Mouse (Mus musculus) cerebellum, postnatal 14 days (tissue): ENCODE results near the gene Mfrp.
"Not testable (repeated sequence)": the region's sequence is repeated elsewhere in the genome, so short reads cannot be mapped to it uniquely, and the experiment has no call there.

Source experiments
- DNase-seq, 2 experiments: peaks; one replicate each; pipeline ENCODE4 v3.0.0; 2021; ENCODE audit warnings: mixed read lengths in 2 of 2

Mfrp gene

GRCm38 (mm10) chr9:44106182-44106581, 4.7 kb downstream of the Mfrp start:
- DNase-seq = peak in 1 of 2 experiments; percentile 36

GRCm38 (mm10) chr9:44106596-44106995, 5.1 kb downstream of the Mfrp start:
- DNase-seq = peak; percentile 72 to 73

- DNase-seq = peak; percentile 57 to 76
Measured at GRCm38 (mm10) chr9:44107110-44107509, 5.6 kb downstream of the Mfrp start, which contains the start of gene C1qtnf5. Gene C1qtnf5 (plus strand): TSS chr9:44107245.

- DNase-seq = peak; percentile 69 to 85
Measured at GRCm38 (mm10) chr9:44107557-44108179, 6.1 kb downstream of the Mfrp start.

- peak; percentile 28 to 36 for DNase-seq
Measured at GRCm38 (mm10) chr9:44108269-44109055, 6.9 kb downstream of the Mfrp start.

GRCm38 (mm10) chr9:44109360-44110095, 8.0 kb downstream of the Mfrp start:
- DNase-seq = peak; percentile 90 to 92

- not testable (repeated sequence) for DNase-seq
Measured at GRCm38 (mm10) chr9:44111909-44112308, 10.4 kb downstream of the Mfrp start.

GRCm38 (mm10) chr9:44113105-44113789, 11.7 kb downstream of the Mfrp start, which contains the start of the genes Gm49380 and Rnf26:
Gene Gm49380 (minus strand): TSS chr9:44113500.
Gene Rnf26 (minus strand): TSS chr9:44113517.
- DNase-seq = peak; percentile 98 to 99

- DNase-seq = no peak
Measured at GRCm38 (mm10) chr9:44114453-44114852, 12.9 kb downstream of the Mfrp start.

GRCm38 (mm10) chr9:44115599-44115998, 14.1 kb downstream of the Mfrp start:
- no peak for DNase-seq

- no peak for DNase-seq
Measured at GRCm38 (mm10) chr9:44116182-44116581, 14.7 kb downstream of the Mfrp start.

- DNase-seq = peak in 1 of 2 experiments; percentile 72
Measured at GRCm38 (mm10) chr9:44119011-44119410, 17.5 kb downstream of the Mfrp start.

- no peak for DNase-seq
Measured at GRCm38 (mm10) chr9:44119948-44120465, 18.5 kb downstream of the Mfrp start.

- DNase-seq = no peak
Measured at GRCm38 (mm10) chr9:44124317-44124716, 22.8 kb downstream of the Mfrp start.

- no peak for DNase-seq
Measured at GRCm38 (mm10) chr9:44125026-44125425, 23.5 kb downstream of the Mfrp start.

GRCm38 (mm10) chr9:44125546-44126428, 24.3 kb downstream of the Mfrp start:
- peak; percentile 93 to 94 for DNase-seq

GRCm38 (mm10) chr9:44126746-44127145, 25.2 kb downstream of the Mfrp start:
- peak in 1 of 2 experiments; percentile 4 for DNase-seq

GRCm38 (mm10) chr9:44127351-44127801, 25.8 kb downstream of the Mfrp start:
- peak in 1 of 2 experiments; percentile 14 for DNase-seq

- no peak for DNase-seq
Measured at GRCm38 (mm10) chr9:44129633-44130032, 28.1 kb downstream of the Mfrp start.

- peak in 1 of 2 experiments; percentile 29 for DNase-seq
Measured at GRCm38 (mm10) chr9:44130034-44130433, 28.5 kb downstream of the Mfrp start.
